Mouse (Mus musculus) ES-E14 (cell line): Measurements from ENCODE around the gene Ncapg2.

Source experiments
- CHD2 ChIP-seq: IDR thresholded peaks from 2 replicates; pipeline ENCODE4 v1.6.1; 2014; ENCODE audit warnings: mild to moderate bottlenecking, low read depth, low read length, inconsistent platforms
- HCFC1 ChIP-seq: IDR thresholded peaks from 2 replicates; pipeline ENCODE4 v1.6.1; 2012; ENCODE audit warnings: low read length, inconsistent platforms, borderline replicate concordance; ENCODE audit not compliant: insufficient read depth
- MAFK ChIP-seq: IDR thresholded peaks from 2 replicates; pipeline ENCODE4 v1.6.1; 2014; ENCODE audit warnings: mild to moderate bottlenecking, low read depth, low read length, inconsistent platforms; ENCODE audit not compliant: insufficient read depth
- ZC3H11A ChIP-seq: IDR thresholded peaks from 2 replicates; pipeline ENCODE4 v1.6.1; 2012; ENCODE audit warnings: low read depth, mild to moderate bottlenecking, inconsistent platforms, low read length, borderline replicate concordance
- ZNF384 ChIP-seq: IDR thresholded peaks from 2 replicates; pipeline ENCODE4 v1.6.1; 2012; ENCODE audit warnings: low read depth, low read length, inconsistent platforms

- no peak for TF ChIP-seq HCFC1
- no peak for TF ChIP-seq ZC3H11A
- no peak for TF ChIP-seq CHD2
- no peak for TF ChIP-seq MAFK
- TF ChIP-seq ZNF384 = no peak
Observed at GRCm38 (mm10) chr12:116469096-116469495, 63.9 kb downstream of the Ncapg2 start.
